Mouse (Mus musculus): Measurements from ENCODE around the gene Krt82. TPM values are rescaled to one million over a fixed set of nuclear protein-coding genes. Genes with fewer than 3 reads are reported as not detected.

The Krt82 gene
- polyA plus RNA-seq, 2 experiments from 2014 or later: not detected

GRCm38 (mm10) chr15:101508247-101508646 is 42.2 kb downstream of the Krt82 start:
- no peak for ATAC-seq

- no peak for ATAC-seq
These were observed 43.3 kb downstream of the Krt82 start for GRCm38 (mm10) chr15:101506896-101507758.

- no peak for ATAC-seq
These were observed 53.3 kb downstream of the Krt82 start for GRCm38 (mm10) chr15:101497181-101497580.

GRCm38 (mm10) chr15:101495266-101495665 is 55.2 kb downstream of the Krt82 start:
- ATAC-seq: no peak

GRCm38 (mm10) chr15:101494203-101494602 is 56.3 kb downstream of the Krt82 start:
- no peak for ATAC-seq

GRCm38 (mm10) chr15:101493713-101494112 is 56.8 kb downstream of the Krt82 start:
- ATAC-seq: no peak

- ATAC-seq: no peak
These were observed 57.7 kb downstream of the Krt82 start for GRCm38 (mm10) chr15:101492718-101493117.

- no peak for ATAC-seq
These were observed 59.0 kb downstream of the Krt82 start, which contains the start of gene Krt83 for GRCm38 (mm10) chr15:101491431-101491830. Krt83 (minus strand) TSS chr15:101491512.

Other genes starting within 250 kb of the Krt82 start
- under 1 TPM in 1 of 2 experiments, not detected in 1; 0.22 TPM for gene Krt80, start 180.5 kb downstream of the Krt82 start, polyA plus RNA-seq (2017; shearing (Covaris generic))
- gene Krt7, start 139.6 kb downstream of the Krt82 start, polyA plus RNA-seq (2017; shearing (Covaris generic)): under 1 TPM in 1 of 2 experiments, not detected in 1; 0.08 TPM
- gene Krt87, start 111.9 kb downstream of the Krt82 start, polyA plus RNA-seq (2017; shearing (Covaris generic)): 1 to 10 TPM in 1 of 2 experiments, under 1 TPM in 1; 0.66 to 1.1 TPM
- not detected for gene Krt88, start 102.9 kb downstream of the Krt82 start, polyA plus RNA-seq (2017; shearing (Covaris generic))
- gene Krt81, start 86.9 kb downstream of the Krt82 start, polyA plus RNA-seq (2017; shearing (Covaris generic)): not detected
- not detected for gene Krt86, start 77.2 kb downstream of the Krt82 start, polyA plus RNA-seq (2017; shearing (Covaris generic))
- gene Krt83, start 59.2 kb downstream of the Krt82 start, polyA plus RNA-seq (2017; shearing (Covaris generic)): 1 to 10 TPM; 3.2 to 7.4 TPM
- gene Gm49425, start 33.4 kb downstream of the Krt82 start, polyA plus RNA-seq (2017; shearing (Covaris generic)): not detected
- gene Krt84, start 17.8 kb downstream of the Krt82 start, polyA plus RNA-seq (2017; shearing (Covaris generic)): not detected
- gene Krt90, start 12.3 kb upstream of the Krt82 start, polyA plus RNA-seq (2017; shearing (Covaris generic)): not detected
- gene Krt75, start 23.2 kb upstream of the Krt82 start, polyA plus RNA-seq (2017; shearing (Covaris generic)): not detected
- gene Gm5414, start 77.5 kb upstream of the Krt82 start, polyA plus RNA-seq (2017; shearing (Covaris generic)): not detected
- not detected for gene Gm5478, start 96.7 kb upstream of the Krt82 start, polyA plus RNA-seq (2017; shearing (Covaris generic))
- gene Krt6b, start 129.6 kb upstream of the Krt82 start, polyA plus RNA-seq (2017; shearing (Covaris generic)): not detected
- gene Krt6a, start 143.6 kb upstream of the Krt82 start, polyA plus RNA-seq (2017; shearing (Covaris generic)): not detected
- gene Krt5, start 162.2 kb upstream of the Krt82 start, polyA plus RNA-seq (2017; shearing (Covaris generic)): not detected
- gene Krt71, start 192.4 kb upstream of the Krt82 start, polyA plus RNA-seq (2017; shearing (Covaris generic)): not detected
- gene Krt72, start 235.8 kb upstream of the Krt82 start, polyA plus RNA-seq (2017; shearing (Covaris generic)): not detected

All from CD4-positive, CD25-positive, alpha-beta regulatory T cell, adult 4 months (primary cell).